Mouse (Mus musculus) cortical plate, adult 2 months (tissue): ENCODE measurements at regions not wholly inside any gene's neighbourhood (a gene's known extent, or its start where the extent isn't known, plus 50 kb on each side); places are given as distances from the start of the nearest gene placed in this dataset.

Source experiments
- CTCF ChIP-seq: fragments of 200-500 bp; IDR thresholded peaks from 2 replicates; pipeline ENCODE4 v1.5.1; 2011; ENCODE audit warnings: mild to moderate bottlenecking, control low read depth, low read length; ENCODE audit not compliant: insufficient read depth; ENCODE audit errors: extremely low read depth
- POLR2A ChIP-seq: fragments of 200-500 bp; IDR thresholded peaks from 2 replicates; pipeline ENCODE4 v1.6.1; 2011; ENCODE audit warnings: mild to moderate bottlenecking, low read length, control low read depth; ENCODE audit not compliant: insufficient read depth; ENCODE audit errors: extremely low read depth

GRCm38 (mm10) chr16:50766055-50766770 is 175.3 kb upstream of the Ccdc54 start:
- TF ChIP-seq CTCF: no peak
- TF ChIP-seq POLR2A: no peak
